9 mouse cellular contexts compared by ENCODE assay signal in the genomic region with DNA sequence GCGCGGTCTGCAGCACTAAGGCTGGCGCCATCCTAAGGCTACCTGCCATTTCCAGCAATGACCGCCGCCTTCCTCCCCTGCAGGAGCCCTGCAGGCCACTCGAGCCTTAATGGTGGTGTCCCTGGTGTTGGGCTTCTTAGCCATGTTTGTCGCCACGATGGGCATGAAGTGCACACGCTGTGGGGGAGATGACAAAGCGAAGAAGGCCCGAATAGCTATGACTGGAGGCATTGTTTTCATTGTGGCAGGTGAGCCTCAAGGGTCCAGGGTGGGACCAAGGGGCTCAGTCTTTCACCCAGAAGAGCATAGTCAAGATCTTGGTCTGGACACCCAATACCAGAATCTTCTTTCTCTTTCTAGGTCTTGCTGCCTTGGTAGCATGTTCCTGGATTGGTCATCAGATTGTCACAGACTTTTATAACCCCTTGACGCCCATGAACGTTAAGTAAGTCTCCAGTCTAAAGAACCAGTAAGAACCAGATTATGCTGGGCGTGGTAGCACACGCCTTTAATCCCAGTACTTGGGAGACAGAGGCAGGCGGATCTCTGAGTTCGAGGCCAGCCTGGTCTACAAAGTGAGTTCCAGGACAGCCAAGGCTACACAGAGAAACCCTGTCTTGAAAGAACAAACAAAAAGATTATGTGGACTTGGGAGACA. TPM values are rescaled to one million over a fixed set of nuclear protein-coding genes. Genes with fewer than 3 reads are reported as not detected.
DNase-seq lines count a peak whose midpoint lies in the region; ATAC-seq lines count a peak whose summit lies in the region.
"Had no signal": no experiment of that assay in that cellular context is flagged by ENCODE, and none has a peak within 500 bp of the region (broad histone marks: within the 10 kb centered on the region; RNA-seq: fewer than 3 reads in every experiment).

No protein-coding gene starts in this region.

- no peaks in the 10 kb centered on the region for H3K9me3 ChIP-seq in kidney, embryonic 14.5 days (ENCODE audit: control insufficient read depth, low read length)
- H3K9me3 ChIP-seq in hindbrain, embryonic 14.5 days (ENCODE audit: control insufficient read depth, low read length): no peaks in the 10 kb centered on the region
- no peaks in the 10 kb centered on the region for H3K9me3 ChIP-seq in midbrain, embryonic 12.5 days

- WGBS in kidney, embryonic 14.5 days: 34% methylated on average over 17 of the region's 17 CpGs
- WGBS in hindbrain, embryonic 14.5 days: 41% methylated on average over 17 of the region's 17 CpGs
- 39% methylated on average over 17 of the region's 17 CpGs for WGBS in midbrain, embryonic 12.5 days

- no peak for DNase-seq in kidney, postnatal 4 days
- DNase-seq in hindbrain, embryonic 14.5 days (ENCODE audit: low spot score): no peak
- DNase-seq in spleen, adult 12 weeks (ENCODE audit: low spot score): no peak
- DNase-seq in cerebellum, postnatal 36 days: no peak
- DNase-seq: left cerebral cortex, postnatal 4 days had no signal

- no peak for ATAC-seq in kidney, embryonic 14.5 days (ENCODE audit: low FRiP score, low TSS enrichment)
- ATAC-seq in hindbrain, embryonic 14.5 days (ENCODE audit: low FRiP score): no peak
- ATAC-seq in midbrain, embryonic 12.5 days (ENCODE audit: low FRiP score, low read depth): no peak
- no peak for ATAC-seq in monocyte, adult 5-6 weeks (replicated peaks; ENCODE audit: insufficient number of reproducible peaks, low FRiP score, low TSS enrichment, poor library complexity, severe bottlenecking)

- H3K9ac ChIP-seq in kidney, embryonic 14.5 days (ENCODE audit: low read depth, low read length): peak overlapping the region; percentile 67
- H3K9ac ChIP-seq in hindbrain, embryonic 14.5 days: peak overlapping the region; percentile 44; the same call in 1 of the 2 replicates
- H3K9ac ChIP-seq in midbrain, embryonic 12.5 days (replicated peaks): peak overlapping the region; percentile 51; the same call in 1 of the 2 replicates

- H3K4me1 ChIP-seq in kidney, embryonic 14.5 days (ENCODE audit: control insufficient read depth, insufficient read depth, low read length): peaks cover 4% of the 10 kb centered on the region; the same call in 1 of the 2 replicates
- H3K4me1 ChIP-seq in brown adipose tissue, adult 24 weeks (ENCODE audit: control insufficient read depth, insufficient read depth, insufficient read length, low read length): peaks cover 4% of the 10 kb centered on the region; the same call in 1 of the 2 replicates
- H3K4me1 ChIP-seq in hindbrain, embryonic 14.5 days (replicated peaks; ENCODE audit: control insufficient read depth, insufficient read depth, low read length): 0 out of 2 replicates have a peak, but pooled peaks cover 7% of the 10 kb centered on the region
- H3K4me1 ChIP-seq in midbrain, embryonic 12.5 days: peaks cover 11% of the 10 kb centered on the region

- H3K4me3 ChIP-seq in kidney, embryonic 14.5 days (ENCODE audit: low read length): peak overlapping the region; percentile 44
- peak overlapping the region; percentile 42; the same call in 1 of the 2 replicates for H3K4me3 ChIP-seq in brown adipose tissue, adult 24 weeks (ENCODE audit: insufficient read depth, low read depth, low read length)
- peak overlapping the region; percentile 16 for H3K4me3 ChIP-seq in hindbrain, embryonic 14.5 days (replicated peaks; ENCODE audit: low read length)
- peak overlapping the region; percentile 25 for H3K4me3 ChIP-seq in midbrain, embryonic 12.5 days

- H3K27me3 ChIP-seq in kidney, embryonic 14.5 days (ENCODE audit: control insufficient read depth, insufficient read depth, low read length): peaks cover 33% of the 10 kb centered on the region
- H3K27me3 ChIP-seq in hindbrain, embryonic 14.5 days (ENCODE audit: control insufficient read depth, insufficient read depth, low read length): peaks cover 68% of the 10 kb centered on the region
- peaks cover 69% of the 10 kb centered on the region for H3K27me3 ChIP-seq in midbrain, embryonic 12.5 days

- H3K4me2 ChIP-seq in kidney, embryonic 14.5 days (replicated peaks; ENCODE audit: low read depth, low read length): peak overlapping the region; percentile 55
- peak overlapping the region; percentile 42 for H3K4me2 ChIP-seq in hindbrain, embryonic 14.5 days (replicated peaks)
- H3K4me2 ChIP-seq in midbrain, embryonic 12.5 days (replicated peaks): peak overlapping the region; percentile 47

- H3K27ac ChIP-seq in kidney, embryonic 14.5 days (ENCODE audit: low read depth, low read length): peak overlapping the region; percentile 80; the same call in 1 of the 2 replicates
- H3K27ac ChIP-seq in brown adipose tissue, adult 24 weeks (replicated peaks; ENCODE audit: low read depth, low read length): no peak overlapping the region
- H3K27ac ChIP-seq in hindbrain, embryonic 14.5 days: no peak overlapping the region
- H3K27ac ChIP-seq in midbrain, embryonic 12.5 days (replicated peaks): no peak overlapping the region

- peaks cover 32% of the 10 kb centered on the region for H3K36me3 ChIP-seq in kidney, embryonic 14.5 days (ENCODE audit: control insufficient read depth, insufficient read depth, low read length)
- H3K36me3 ChIP-seq in hindbrain, embryonic 14.5 days (replicated peaks; ENCODE audit: control insufficient read depth, insufficient read depth): peaks cover 38% of the 10 kb centered on the region
- peaks cover 41% of the 10 kb centered on the region for H3K36me3 ChIP-seq in midbrain, embryonic 12.5 days

RNA-seq across cellular contexts. Expression of a gene that starts 2.4 kb away (rescaled TPM):
- polyA plus RNA-seq in kidney, embryonic 14.5 days (2014; fragmentation: Nextera tagmentation; extraction: Ambion mirVana): 117 and 132 TPM in 2 replicates
- not detected in 2 replicates for polyA plus RNA-seq in brown adipose tissue, adult 24 weeks (2012; ENCODE audit: insufficient read depth, insufficient read length, missing spikeins)
- 0.32 and 0.47 TPM in 2 replicates for polyA plus RNA-seq in hindbrain, embryonic 14.5 days (2014; fragmentation: Nextera tagmentation; extraction: Ambion mirVana)
- polyA plus RNA-seq in midbrain, embryonic 12.5 days (2016; fragmentation: Nextera tagmentation; extraction: Ambion mirVana): 2.9 and 3.7 TPM in 2 replicates
- not detected in 3 replicates for total RNA-seq in monocyte, adult 5-6 weeks (2017)
- total RNA-seq: left cerebral cortex, postnatal 4 days had no signal

RNA-seq across cellular contexts. Expression of a gene that starts 14.0 kb away (rescaled TPM):
- 34.5 and 50.1 TPM in 2 replicates for polyA plus RNA-seq in kidney, embryonic 14.5 days (2014; fragmentation: Nextera tagmentation; extraction: Ambion mirVana)
- 82.4 and 122 TPM in 2 replicates for polyA plus RNA-seq in brown adipose tissue, adult 24 weeks (2012; ENCODE audit: insufficient read depth, insufficient read length, missing spikeins)
- polyA plus RNA-seq in hindbrain, embryonic 14.5 days (2014; fragmentation: Nextera tagmentation; extraction: Ambion mirVana): 25.5 and 29.4 TPM in 2 replicates
- 21.4 and 27.5 TPM in 2 replicates for polyA plus RNA-seq in midbrain, embryonic 12.5 days (2016; fragmentation: Nextera tagmentation; extraction: Ambion mirVana)
- 19.4 to 30.8 TPM (median 23.6 TPM) in 3 replicates for total RNA-seq in monocyte, adult 5-6 weeks (2017)

RNA-seq across cellular contexts. Expression of a gene that starts 15.3 kb away (rescaled TPM):
- polyA plus RNA-seq in kidney, embryonic 14.5 days (2014; fragmentation: Nextera tagmentation; extraction: Ambion mirVana): 117 and 141 TPM in 2 replicates
- 66.7 and 78.0 TPM in 2 replicates for polyA plus RNA-seq in brown adipose tissue, adult 24 weeks (2012; ENCODE audit: insufficient read depth, insufficient read length, missing spikeins)
- polyA plus RNA-seq in hindbrain, embryonic 14.5 days (2014; fragmentation: Nextera tagmentation; extraction: Ambion mirVana): 168 and 169 TPM in 2 replicates
- 127 and 131 TPM in 2 replicates for polyA plus RNA-seq in midbrain, embryonic 12.5 days (2016; fragmentation: Nextera tagmentation; extraction: Ambion mirVana)
- total RNA-seq in monocyte, adult 5-6 weeks (2017): 29.0 to 43.7 TPM (median 33.9 TPM) in 3 replicates

RNA-seq across cellular contexts. Expression of a gene that starts 19.0 kb away (rescaled TPM):
- 11.7 and 14.1 TPM in 2 replicates for polyA plus RNA-seq in kidney, embryonic 14.5 days (2014; fragmentation: Nextera tagmentation; extraction: Ambion mirVana)
- polyA plus RNA-seq in brown adipose tissue, adult 24 weeks (2012; ENCODE audit: insufficient read depth, insufficient read length, missing spikeins): 466 and 489 TPM in 2 replicates
- 2.2 and 2.3 TPM in 2 replicates for polyA plus RNA-seq in hindbrain, embryonic 14.5 days (2014; fragmentation: Nextera tagmentation; extraction: Ambion mirVana)
- polyA plus RNA-seq in midbrain, embryonic 12.5 days (2016; fragmentation: Nextera tagmentation; extraction: Ambion mirVana): 8.9 and 9.9 TPM in 2 replicates
- not detected in 3 replicates for total RNA-seq in monocyte, adult 5-6 weeks (2017)

RNA-seq across cellular contexts. Expression of a gene that starts 24.0 kb away (rescaled TPM):
- polyA plus RNA-seq in kidney, embryonic 14.5 days (2014; fragmentation: Nextera tagmentation; extraction: Ambion mirVana): 426 and 499 TPM in 2 replicates
- 576 and 663 TPM in 2 replicates for polyA plus RNA-seq in brown adipose tissue, adult 24 weeks (2012; ENCODE audit: insufficient read depth, insufficient read length, missing spikeins)
- 624 and 628 TPM in 2 replicates for polyA plus RNA-seq in hindbrain, embryonic 14.5 days (2014; fragmentation: Nextera tagmentation; extraction: Ambion mirVana)
- polyA plus RNA-seq in midbrain, embryonic 12.5 days (2016; fragmentation: Nextera tagmentation; extraction: Ambion mirVana): 552 and 567 TPM in 2 replicates
- total RNA-seq in monocyte, adult 5-6 weeks (2017): 244 to 340 TPM (median 296 TPM) in 3 replicates

Comparison
In these comparisons a context has a peak if more than half of its experiments do, and no peak if none do; other contexts are left out.
1. RNA of a gene that starts 2.4 kb away (polyA plus RNA-seq): 117 to 132 TPM in kidney, embryonic 14.5 days; 2.9 to 3.7 TPM in midbrain, embryonic 12.5 days, 0.32 to 0.47 TPM in hindbrain, embryonic 14.5 days and not detected in brown adipose tissue, adult 24 weeks; every median in the first group is over 10 times any median in the second.
2. Peak in every context shown above with its lines, with median percentiles within 50 percentile points of each other: H3K4me2 ChIP-seq, H3K4me3 ChIP-seq and H3K9ac ChIP-seq.